Mouse (Mus musculus): ENCODE measurements at regions not wholly inside any gene's neighbourhood (a gene's known extent, or its start where the extent isn't known, plus 50 kb on each side); places are given as distances from the start of the nearest gene placed in this dataset.

DNA sequence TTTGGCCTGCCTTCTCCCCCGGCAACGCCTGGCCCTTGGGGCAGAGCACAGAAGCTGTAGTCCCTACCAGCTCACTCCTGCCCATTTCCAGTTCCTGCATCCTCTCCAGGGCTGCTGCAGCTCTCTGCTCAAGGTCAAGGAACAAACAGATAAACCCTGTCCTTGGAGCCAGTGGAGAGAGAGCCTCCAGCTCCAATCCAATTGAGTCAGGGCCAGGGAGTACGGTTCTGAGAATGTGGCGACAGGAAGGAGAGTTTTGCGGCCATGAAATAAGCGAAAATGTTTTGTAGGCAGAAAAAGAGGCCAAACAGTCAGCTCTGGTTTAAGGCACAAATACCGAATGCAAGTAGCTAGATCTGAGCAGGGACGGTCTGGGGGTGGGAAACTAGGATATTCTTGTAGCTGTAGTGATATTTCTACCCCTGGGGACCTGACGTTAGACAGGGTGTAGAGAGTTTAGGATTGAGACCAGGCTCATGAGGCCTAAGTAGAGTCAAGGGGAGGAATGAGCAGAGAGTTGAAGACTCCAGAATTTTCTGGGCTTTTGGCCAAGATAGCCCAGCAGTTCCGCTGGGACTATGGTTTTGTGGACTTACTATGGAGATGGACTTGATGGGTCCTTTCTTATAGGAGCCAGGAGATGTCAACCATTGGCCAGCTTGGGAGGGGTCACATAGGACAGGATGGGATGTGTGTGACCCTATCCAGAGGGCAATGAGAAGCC lies 90.5 kb downstream of the Cstad start:
- TF ChIP-seq GATA1 (IDR thresholded peaks at IDR 0.05; ENCODE audit: low read length) (no peak), TAL1 (IDR thresholded peaks at IDR 0.05; ENCODE audit: low read length) (no peak)
